Mouse (Mus musculus) CH12.LX (cell line): Measurements from ENCODE around the gene Arhgap45. TPM values are rescaled to one million over a fixed set of nuclear protein-coding genes. Genes with fewer than 3 reads are reported as not detected.

ENCODE experiments used
- DNase-seq: peaks from one replicate; pipeline ENCODE4 v3.0.0-alpha.2; 2013; ENCODE audit errors: extremely low read depth
- H3K27ac ChIP-seq: 2 replicates; pipeline ENCODE4 v1.5.1; 2012; ENCODE audit warnings: low read depth, mild to moderate bottlenecking, control low read depth, moderate library complexity; ENCODE audit not compliant: insufficient read depth
- H3K27me3 ChIP-seq: replicated peaks from 2 replicates; pipeline ENCODE3; 2012; ENCODE audit warnings: inconsistent platforms
- H3K36me3 ChIP-seq, 2 experiments: replicated peaks in 1 of 2; 2 replicates each; pipeline versions ENCODE3 to v1.6.1; 2012; ENCODE audit warnings: inconsistent platforms in 1 of 2, low read length in 1 of 2, mild to moderate bottlenecking in 1 of 2, mixed read lengths in 1 of 2, moderate library complexity in 1 of 2; ENCODE audit not compliant: control insufficient read depth in 1 of 2, insufficient read depth in 1 of 2
- H3K4me1 ChIP-seq, 2 experiments: 2 replicates each; pipeline ENCODE4 v1.6.1; 2012; ENCODE audit warnings: inconsistent platforms in 1 of 2, moderate library complexity in 1 of 2; ENCODE audit not compliant: insufficient read depth in 2 of 2, control insufficient read depth in 1 of 2
- H3K4me2 ChIP-seq: 2 replicates; pipeline ENCODE4 v1.6.1; 2012; ENCODE audit warnings: low read depth, mild to moderate bottlenecking, control low read depth; ENCODE audit not compliant: poor library complexity, insufficient read depth, severe bottlenecking
- H3K4me3 ChIP-seq, 3 experiments: fragments of 150-350 bp in 1 of 3; sonication (generic) in 1 of 3; replicated peaks in 1 of 3; 2 replicates each; pipeline versions ENCODE3 to v1.5.1; 2011 to 2012; ENCODE audit warnings: low read depth in 2 of 3, low read length in 2 of 3, mild to moderate bottlenecking in 2 of 3, moderate library complexity in 2 of 3, control low read depth in 1 of 3, improper control_type of control experiment in 1 of 3, inconsistent platforms in 1 of 3, mixed read lengths in 1 of 3; ENCODE audit not compliant: poor library complexity in 1 of 3
- H3K79me2 ChIP-seq: replicated peaks from 2 replicates; pipeline ENCODE4 v1.6.1; 2012; ENCODE audit warnings: mild to moderate bottlenecking, moderate library complexity; ENCODE audit not compliant: control insufficient read depth, poor library complexity, insufficient read depth, severe bottlenecking; ENCODE audit errors: extremely low read depth
- H3K9ac ChIP-seq: 2 replicates; pipeline ENCODE4 v1.6.1; 2012; ENCODE audit warnings: low read depth, mild to moderate bottlenecking, control low read depth, moderate library complexity; ENCODE audit not compliant: insufficient read depth
- H3K9me3 ChIP-seq: replicated peaks from 2 replicates; pipeline ENCODE3; 2012; ENCODE audit warnings: low read length, inconsistent platforms, mixed read lengths
- BHLHE40 ChIP-seq: IDR thresholded peaks from 2 replicates; pipeline ENCODE4 v1.6.1; 2011; ENCODE audit warnings: mild to moderate bottlenecking, low read depth, low read length, improper control_type of control experiment
- CHD1 ChIP-seq: IDR thresholded peaks from 2 replicates; pipeline ENCODE4 v1.6.1; 2012; ENCODE audit warnings: low read depth, low read length, improper control_type of control experiment, inconsistent platforms
- CHD2 ChIP-seq: IDR thresholded peaks from 2 replicates; pipeline ENCODE4 v1.6.1; 2011; ENCODE audit warnings: low read length, improper control_type of control experiment
- CTCF ChIP-seq, 2 experiments: IDR thresholded peaks in 1 of 2; conservative IDR thresholded peaks in 1 of 2; 2 replicates each; pipeline ENCODE4 v1.5.1; 2011 to 2012; ENCODE audit warnings: low read depth in 2 of 2, low read length in 2 of 2, improper control_type of control experiment in 1 of 2, inconsistent platforms in 1 of 2, mild to moderate bottlenecking in 1 of 2, moderate library complexity in 1 of 2
- ETS1 ChIP-seq: conservative IDR thresholded peaks from 2 replicates; pipeline ENCODE4 v1.6.1; 2012; ENCODE audit warnings: low read depth, mild to moderate bottlenecking, inconsistent platforms, low read length, improper control_type of control experiment, moderate library complexity
- JUN ChIP-seq: IDR thresholded peaks from 2 replicates; pipeline ENCODE4 v1.6.1; 2011; ENCODE audit warnings: low read depth, mild to moderate bottlenecking, low read length, improper control_type of control experiment, moderate library complexity; ENCODE audit not compliant: insufficient read depth
- JUND ChIP-seq: conservative IDR thresholded peaks from 2 replicates; pipeline ENCODE4 v1.6.1; 2011; ENCODE audit warnings: low read depth, low read length, improper control_type of control experiment
- MAFK ChIP-seq: IDR thresholded peaks from 2 replicates; pipeline ENCODE4 v1.6.1; 2011; ENCODE audit warnings: low read length, improper control_type of control experiment; ENCODE audit not compliant: insufficient replicate concordance
- MAZ ChIP-seq: IDR thresholded peaks from 2 replicates; pipeline ENCODE4 v1.6.1; 2012; ENCODE audit warnings: low read depth, mild to moderate bottlenecking, inconsistent platforms, low read length, improper control_type of control experiment, moderate library complexity
- MEF2A ChIP-seq: IDR thresholded peaks from 2 replicates; pipeline ENCODE4 v1.6.1; 2014; ENCODE audit warnings: low read depth, mild to moderate bottlenecking, inconsistent platforms, low read length, improper control_type of control experiment, borderline replicate concordance
- MXI1 ChIP-seq: IDR thresholded peaks from 2 replicates; pipeline ENCODE4 v1.6.1; 2011; ENCODE audit warnings: mild to moderate bottlenecking, low read depth, low read length, improper control_type of control experiment
- MYC ChIP-seq: IDR thresholded peaks from 2 replicates; pipeline ENCODE4 v1.6.1; 2011; ENCODE audit warnings: low read depth, mild to moderate bottlenecking, improper control_type of control experiment, low read length
- NRF1 ChIP-seq: IDR thresholded peaks from 2 replicates; pipeline ENCODE4 v1.6.1; 2014; ENCODE audit warnings: low read depth, mild to moderate bottlenecking, inconsistent platforms, low read length, improper control_type of control experiment, moderate library complexity
- POLR2A ChIP-seq: IDR thresholded peaks from 2 replicates; pipeline ENCODE4 v1.6.1; 2011; ENCODE audit warnings: low read depth, mild to moderate bottlenecking, improper control_type of control experiment, low read length
- POLR2AphosphoS2 ChIP-seq: IDR thresholded peaks from 2 replicates; pipeline ENCODE4 v1.6.1; 2011; ENCODE audit warnings: low read depth, low read length, improper control_type of control experiment
- RAD21 ChIP-seq: IDR thresholded peaks from 2 replicates; pipeline ENCODE4 v1.6.1; 2011; ENCODE audit warnings: low read depth, mild to moderate bottlenecking, low read length, improper control_type of control experiment, moderate library complexity
- RCOR1 ChIP-seq: conservative IDR thresholded peaks from 2 replicates; pipeline ENCODE4 v1.6.1; 2012; ENCODE audit warnings: low read depth, mild to moderate bottlenecking, inconsistent platforms, low read length, improper control_type of control experiment
- SIN3A ChIP-seq: IDR thresholded peaks from 2 replicates; pipeline ENCODE4 v1.6.1; 2012; ENCODE audit warnings: low read length, improper control_type of control experiment, inconsistent platforms
- TCF12 ChIP-seq: IDR thresholded peaks from 2 replicates; pipeline ENCODE4 v1.6.1; 2014; ENCODE audit warnings: low read depth, mild to moderate bottlenecking, inconsistent platforms, low read length, improper control_type of control experiment
- UBTF ChIP-seq: IDR thresholded peaks from 2 replicates; pipeline ENCODE4 v1.6.1; 2012; ENCODE audit warnings: low read depth, mild to moderate bottlenecking, inconsistent platforms, low read length, improper control_type of control experiment, moderate library complexity
- USF1 ChIP-seq: IDR thresholded peaks from 2 replicates; pipeline ENCODE4 v1.6.1; 2014; ENCODE audit warnings: low read depth, mild to moderate bottlenecking, inconsistent platforms, low read length, improper control_type of control experiment
- ZC3H11A ChIP-seq: IDR thresholded peaks from 2 replicates; pipeline ENCODE4 v1.6.1; 2012; ENCODE audit warnings: low read depth, mild to moderate bottlenecking, inconsistent platforms, low read length, improper control_type of control experiment
- ZKSCAN1 ChIP-seq: IDR thresholded peaks from 2 replicates; pipeline ENCODE4 v1.6.1; 2012; ENCODE audit warnings: low read depth, inconsistent platforms, low read length, improper control_type of control experiment, borderline replicate concordance
- dilution Hi-C: fragments of 300-500 bp; cut with MboI; formaldehyde crosslinking; loops from 2 replicates; pipeline ENCODE4 v1.14.3; 2020; ENCODE audit warnings: low sequenced_read_pairs; ENCODE audit not compliant: extremely low pct_unique_long_range_greater_than_20kb, extremely low pct_ligation_motif_present
- in situ Hi-C: fragments of 300-500 bp; cut with MboI; formaldehyde crosslinking; loops from 3 replicates; pipeline ENCODE4 v1.14.3; 2019; ENCODE audit warnings: low sequenced_read_pairs, low pct_ligation_motif_present, low pct_unique_long_range_greater_than_20kb, mixed read lengths
- polyA plus RNA-seq: library from polyadenylated mRNA; unstranded; fragments of >175 nt; gene quantifications from 2 replicates; pipeline ENCODE4 v1.2.1, GENCODE M21; 2012; ENCODE audit warnings: low read depth; ENCODE audit not compliant: insufficient read length
- total RNA-seq, 2 experiments: library from RNA; depleted of rRNA; stranded (reverse); fragments of 300-350 nt in 1 of 2; fragments of >200 nt in 1 of 2; gene quantifications; 2 replicates each; pipeline ENCODE4 v1.2.3; 2012 to 2014

Gene Arhgap45
- total and polyA plus RNA-seq, 3 experiments, result 10.3 to 25.9 (median 20.2) TPM

DNA sequence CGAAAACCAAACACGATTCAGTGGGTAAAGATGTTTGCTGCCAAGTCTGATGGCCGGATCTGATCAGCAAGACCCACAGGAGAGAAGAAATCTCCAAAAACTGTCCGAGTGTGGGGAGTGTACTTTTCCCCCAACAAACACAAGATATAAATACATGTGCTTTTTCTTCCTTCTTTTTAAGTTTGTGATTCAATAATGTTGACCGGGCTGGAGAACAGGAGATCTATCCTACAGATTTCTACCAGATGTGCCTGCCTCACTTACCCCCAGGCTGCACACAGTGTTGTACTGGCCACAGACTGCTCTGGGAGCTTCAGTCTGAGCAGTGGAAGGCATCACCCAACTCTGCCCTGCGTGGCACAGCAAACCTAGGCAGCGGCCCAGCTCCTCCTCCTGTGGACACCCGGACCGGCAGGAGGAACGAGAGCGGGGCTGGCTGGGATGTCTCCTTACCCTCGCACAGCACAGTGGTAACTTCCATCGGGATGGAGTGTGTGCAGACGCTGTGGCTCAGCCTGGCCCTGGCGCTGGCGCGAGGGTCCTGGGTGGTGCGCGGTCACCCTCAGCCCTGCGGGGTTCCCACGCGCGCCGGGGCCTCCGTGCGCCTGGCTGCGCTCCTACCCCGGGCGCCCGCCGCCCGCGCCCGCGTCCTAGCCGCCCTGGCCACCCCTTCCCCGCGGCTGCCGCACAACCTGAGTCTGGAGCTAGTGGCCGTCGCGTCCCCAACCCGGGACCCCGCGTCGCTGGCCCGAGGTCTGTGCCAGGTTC lies 45.9 kb upstream of the Arhgap45 start, which contains the start of gene Grin3b:
Gene Grin3b, plus strand, starts transcription at position 301 of the 768 bp plus-strand sequence.
- no peaks in the 10 kb centered on the region for H3K79me2 ChIP-seq
- H3K9me3 ChIP-seq, result peaks cover 2% of the 10 kb centered on the region
- no peak for DNase-seq
- H3K4me1 ChIP-seq, result no peaks in the 10 kb centered on the region
- TF ChIP-seq MEF2A (no peak), ZC3H11A (no peak), MAZ (no peak), CHD1 (no peak), POLR2A (no peak), JUND (no peak), UBTF (no peak), CTCF (conservative IDR thresholded peaks at IDR 0.05 in 1 of 2, IDR thresholded peaks at IDR 0.05 in 1 of 2; ENCODE audit: low read depth in 2 of 2, low read length in 2 of 2) (no peak), MXI1 (no peak), ZKSCAN1 (no peak), POLR2AphosphoS2 (no peak), ETS1 (no peak), MYC (no peak), BHLHE40 (no peak), RCOR1 (no peak), NRF1 (no peak), MAFK (no peak), RAD21 (no peak)
- no peak within 1 kb of the TSS for H3K9ac ChIP-seq
- no peak within 1 kb of the TSS for H3K27ac ChIP-seq
- H3K36me3 ChIP-seq, result peaks cover 62 to 90% of the 10 kb centered on the region in 2 experiments
- no peak within 1 kb of the TSS for H3K4me2 ChIP-seq
- dilution Hi-C loops, result no loop called here
- in situ Hi-C loops, result no loop called here
- H3K27me3 ChIP-seq, result no peaks in the 10 kb centered on the region
- no peak within 1 kb of the TSS for H3K4me3 ChIP-seq

DNA sequence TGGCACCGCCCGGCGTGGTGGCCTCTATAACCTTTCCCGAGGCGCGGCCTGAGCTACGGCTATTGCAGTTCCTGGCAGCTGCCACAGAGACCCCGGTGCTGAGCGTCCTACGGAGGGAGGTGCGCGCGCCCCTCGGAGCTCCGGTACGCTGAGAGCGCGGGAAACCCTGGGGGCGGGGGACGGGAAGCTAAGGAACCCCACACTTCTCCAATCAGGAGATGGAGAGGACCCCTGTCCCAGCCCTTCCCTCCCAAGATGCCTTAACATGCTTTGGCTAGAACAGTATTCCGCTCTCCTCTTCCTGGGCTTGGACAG lies 45.3 kb upstream of the Arhgap45 start:
- H3K4me3 ChIP-seq, result no peak overlapping the region
- in situ Hi-C loops, result no loop called here

More for the DNA sequence above, 45.3 kb upstream of the Arhgap45 start:
- Histone ChIP-seq H3K36me3 (peaks cover 62 to 90% of the 10 kb centered on the region in 2 experiments), H3K9ac (no peak overlapping the region), H3K4me1 (no peaks in the 10 kb centered on the region), H3K27ac (no peak overlapping the region), H3K9me3 (peaks cover 2% of the 10 kb centered on the region), H3K27me3 (no peaks in the 10 kb centered on the region), H3K4me2 (no peak overlapping the region), H3K79me2 (no peaks in the 10 kb centered on the region)
- no peak for DNase-seq
- dilution Hi-C loops, result no loop called here
- TF ChIP-seq MXI1 (no peak), CHD2 (no peak), ZKSCAN1 (no peak), BHLHE40 (no peak), ZC3H11A (no peak), RAD21 (no peak), POLR2A (no peak), MAFK (no peak), MEF2A (no peak), JUN (no peak), USF1 (no peak), RCOR1 (no peak), TCF12 (no peak), SIN3A (no peak), MYC (no peak), CHD1 (no peak), ETS1 (no peak), NRF1 (no peak)
